Mouse (Mus musculus) adrenal gland, adult (tissue): Measurements from ENCODE around the gene Madcam1.

Experiments
- DNase-seq, 2 experiments: peaks; one replicate each; pipeline ENCODE4 v3.0.0; 2022 to 2023; ENCODE audit warnings: low spot score in 1 of 2; ENCODE audit not compliant: inconsistent age in 2 of 2

Madcam1 gene

DNA sequence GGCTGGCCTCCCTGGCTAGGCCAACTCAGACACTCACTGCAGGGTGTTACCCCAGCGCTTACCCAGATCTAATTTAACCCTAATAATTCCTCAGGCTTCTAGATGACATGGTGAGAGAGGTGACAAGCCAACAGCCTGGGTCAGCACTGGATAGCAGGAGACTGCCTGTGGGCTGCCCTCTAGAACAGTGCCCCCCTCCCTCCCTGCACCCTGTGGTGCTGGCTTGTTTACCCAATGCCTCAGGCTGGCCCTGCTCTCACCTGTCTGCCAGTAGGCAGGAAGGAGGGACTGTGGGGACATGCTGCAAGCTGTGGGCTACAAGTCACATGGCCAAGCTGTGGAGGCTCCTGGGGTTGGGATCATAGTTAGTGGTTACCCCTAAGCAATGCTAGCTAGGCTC, 42.8 kb downstream of the Madcam1 start:
- no peak for DNase-seq

DNA sequence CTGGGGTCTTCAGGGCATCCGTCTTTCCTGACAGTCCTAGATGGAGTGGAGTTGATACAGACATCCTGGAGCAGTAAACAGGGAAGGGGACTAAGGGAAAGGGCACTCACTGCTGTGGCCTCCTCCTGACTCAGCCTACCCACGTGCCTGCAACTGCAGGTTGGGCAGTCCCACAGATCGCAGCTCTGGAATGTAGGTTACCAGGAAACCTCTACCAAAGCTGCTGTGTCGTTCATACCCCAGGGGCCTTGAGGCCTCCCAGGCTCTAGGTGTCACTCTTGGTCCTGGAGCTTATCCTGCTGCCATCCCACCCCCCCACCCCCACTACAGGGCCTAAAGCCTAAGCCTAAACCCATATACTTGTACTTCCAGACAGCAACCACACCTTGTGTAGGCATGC, 43.4 kb downstream of the Madcam1 start:
- peak in 1 of 2 experiments; percentile 38 for DNase-seq

DNA sequence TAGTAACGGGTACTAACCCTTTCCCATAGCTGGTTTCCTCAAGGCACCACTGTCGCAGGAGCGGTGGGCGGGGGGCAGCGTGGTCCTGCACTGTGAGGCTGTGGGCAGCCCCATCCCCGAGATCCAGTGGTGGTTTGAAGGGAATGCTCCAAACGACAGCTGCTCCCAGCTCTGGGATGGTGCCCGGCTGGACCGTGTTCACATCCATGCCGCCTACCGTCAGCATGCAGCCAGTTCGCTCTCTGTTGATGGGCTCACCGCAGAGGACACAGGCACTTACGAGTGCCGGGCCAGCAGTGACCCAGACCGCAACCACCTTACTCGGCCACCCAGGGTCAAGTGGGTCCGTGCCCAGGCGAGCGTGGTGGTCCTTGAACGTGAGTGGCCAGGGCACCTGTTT, 44.3 kb downstream of the Madcam1 start:
- DNase-seq = peak in 1 of 2 experiments; percentile 33

DNA sequence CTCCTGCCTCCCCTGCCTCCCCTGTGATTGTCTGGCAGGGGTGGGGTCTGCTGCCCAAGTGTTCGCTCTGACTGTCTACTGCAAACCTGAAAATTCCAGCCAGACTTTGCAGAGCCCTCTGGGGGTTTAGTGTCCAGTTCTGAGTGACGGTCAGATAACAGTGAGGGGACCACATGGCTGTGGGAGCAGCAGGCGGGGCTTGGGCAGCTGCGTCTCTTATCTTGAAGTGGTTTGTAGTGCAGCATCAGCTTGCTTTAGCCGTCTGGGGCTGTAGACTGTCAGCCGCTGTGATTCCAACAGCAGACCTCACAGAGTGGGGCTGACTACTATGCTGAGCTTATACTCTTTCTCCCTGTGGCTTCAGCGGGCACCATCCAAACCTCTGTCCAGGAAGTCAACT, 44.9 kb downstream of the Madcam1 start:
- no peak for DNase-seq

DNA sequence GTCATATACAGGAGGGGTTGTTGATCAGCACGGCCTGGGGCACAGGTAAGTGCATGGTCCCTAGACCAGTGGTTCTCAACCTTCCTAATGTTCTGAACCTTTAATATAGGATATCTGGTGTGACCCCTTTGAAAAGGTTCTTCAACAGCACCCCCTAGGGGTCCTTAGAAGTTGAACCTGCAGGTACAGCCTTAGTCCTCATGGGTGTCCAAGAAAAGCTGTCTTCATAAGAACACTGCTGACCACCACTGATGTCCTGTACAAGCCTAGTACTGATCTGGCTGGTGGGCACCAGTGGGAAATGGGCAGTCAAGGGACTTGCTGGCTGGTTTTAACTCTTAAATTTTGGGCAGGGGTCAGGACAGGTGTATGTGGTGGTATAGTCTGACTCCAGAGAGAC, 47.7 kb downstream of the Madcam1 start:
- peak in 1 of 2 experiments; percentile 63 for DNase-seq

DNA sequence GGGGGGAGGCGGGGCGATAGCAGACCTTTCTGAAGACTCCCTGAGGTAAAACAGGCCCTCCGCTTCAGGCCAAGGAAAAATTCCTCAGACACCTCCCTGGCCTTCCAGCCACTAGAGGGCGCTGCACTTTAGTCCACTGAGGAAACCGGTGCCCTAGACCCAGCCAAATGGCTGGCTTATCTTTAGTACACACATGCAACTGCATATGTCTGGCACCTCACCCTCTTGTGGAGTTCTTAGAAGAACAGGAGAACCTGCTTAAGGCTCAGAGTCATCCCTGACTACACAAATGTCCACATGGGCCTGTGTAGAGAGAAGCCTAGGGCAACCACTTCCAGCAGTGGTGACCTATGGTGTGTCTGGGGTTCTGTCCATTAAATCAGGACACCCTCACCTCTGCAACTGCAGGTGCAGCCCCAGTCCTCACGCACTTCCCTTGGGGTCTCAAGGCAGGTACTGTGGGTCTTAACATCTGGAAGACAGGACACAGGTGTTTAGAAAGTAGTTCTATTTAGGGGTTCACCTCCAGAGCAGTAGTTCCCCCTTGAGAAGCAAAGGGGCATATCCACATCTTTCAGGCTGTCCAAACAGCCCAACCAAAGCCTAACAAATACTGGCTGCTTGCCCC, 48.3 kb downstream of the Madcam1 start:
- DNase-seq = peak; percentile 75 to 92

DNA sequence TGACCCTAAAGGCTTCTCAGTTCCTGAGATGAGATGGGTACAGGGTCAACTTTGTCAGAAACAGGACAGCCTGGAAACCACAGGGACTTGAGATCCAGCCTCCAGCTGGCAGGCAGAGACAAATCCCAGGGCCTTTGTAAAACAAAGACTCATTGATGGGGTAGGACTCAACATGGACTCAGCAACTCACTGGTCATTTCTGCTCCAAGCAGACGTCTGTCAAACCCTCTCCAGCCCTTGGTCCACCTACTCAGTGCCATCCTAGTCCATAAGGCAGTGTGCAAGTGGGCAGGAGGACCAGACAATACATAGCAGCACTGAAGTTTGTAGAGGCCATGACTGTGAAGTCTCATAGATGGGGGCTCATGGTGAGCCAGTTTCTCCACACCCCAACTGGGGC, 48.8 kb downstream of the Madcam1 start:
- DNase-seq = no peak

DNA sequence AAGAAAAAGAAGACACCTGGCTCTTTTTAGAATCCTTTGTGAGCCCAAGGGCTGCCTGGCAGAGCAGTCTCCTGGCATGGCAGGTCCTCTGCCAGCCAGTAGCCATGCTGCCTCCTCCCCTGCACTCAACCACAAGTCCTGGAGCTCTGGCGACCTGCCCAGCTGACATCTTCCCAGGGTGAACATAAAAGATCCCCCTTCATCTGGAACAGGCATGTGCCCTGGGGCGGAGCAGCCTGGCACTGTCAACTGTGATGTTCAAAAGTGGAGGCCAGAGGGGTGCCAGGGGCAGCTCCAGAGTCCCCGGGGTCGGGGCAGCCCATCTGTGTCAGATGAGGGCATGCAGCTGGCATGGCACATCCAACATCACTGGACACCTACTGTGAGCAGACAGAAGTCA, 50.6 kb downstream of the Madcam1 start:
- no peak for DNase-seq

DNA sequence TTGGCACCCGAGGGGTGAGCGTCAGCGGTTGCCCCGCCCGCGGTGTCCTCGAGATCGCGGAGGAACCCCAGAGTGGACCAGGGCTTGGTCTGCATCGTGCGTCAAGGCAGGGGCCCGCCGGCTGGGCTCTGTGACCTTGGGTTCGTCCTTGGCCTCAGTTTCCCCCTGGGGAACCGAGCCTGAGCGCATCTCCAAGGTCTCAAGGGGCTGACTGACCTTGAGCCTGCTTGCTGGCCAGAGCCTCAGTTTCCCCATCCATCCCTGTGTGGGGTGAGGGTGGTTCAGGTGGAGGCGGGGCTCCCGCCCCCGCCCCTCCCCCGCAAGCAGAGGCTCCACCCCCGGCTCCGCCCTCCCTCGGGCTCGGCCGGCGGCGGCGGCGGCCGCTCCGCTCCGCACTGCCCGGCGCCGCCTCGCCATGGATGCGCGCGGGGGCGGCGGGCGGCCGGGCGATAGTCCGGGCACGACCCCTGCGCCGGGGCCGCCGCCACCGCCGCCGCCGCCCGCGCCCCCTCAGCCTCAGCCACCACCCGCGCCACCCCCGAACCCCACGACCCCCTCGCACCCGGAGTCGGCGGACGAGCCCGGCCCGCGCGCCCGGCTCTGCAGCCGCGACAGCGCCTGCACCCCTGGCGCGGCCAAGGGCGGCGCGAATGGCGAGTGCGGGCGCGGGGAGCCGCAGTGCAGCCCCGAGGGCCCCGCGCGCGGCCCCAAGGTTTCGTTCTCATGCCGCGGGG, 52.1 kb downstream of the Madcam1 start, which contains the start of gene Hcn2:
TSS of gene Hcn2 (plus strand) at position 381 of the 734 bp plus-strand sequence.
- DNase-seq = peak in 1 of 2 experiments; percentile 74

DNA sequence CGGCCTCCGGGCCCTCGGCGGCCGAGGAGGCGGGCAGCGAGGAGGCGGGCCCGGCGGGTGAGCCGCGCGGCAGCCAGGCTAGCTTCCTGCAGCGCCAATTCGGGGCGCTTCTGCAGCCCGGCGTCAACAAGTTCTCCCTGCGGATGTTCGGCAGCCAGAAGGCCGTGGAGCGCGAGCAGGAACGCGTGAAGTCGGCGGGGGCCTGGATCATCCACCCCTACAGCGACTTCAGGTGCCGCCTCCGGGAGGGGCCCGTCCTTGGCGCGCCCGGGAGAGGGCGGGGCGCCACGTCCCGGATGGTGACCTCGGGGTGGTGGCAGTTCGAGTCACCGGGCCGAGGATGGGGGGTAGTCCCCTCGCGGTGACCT, 52.6 kb downstream of the Madcam1 start:
- DNase-seq = peak in 1 of 2 experiments; percentile 79

DNA sequence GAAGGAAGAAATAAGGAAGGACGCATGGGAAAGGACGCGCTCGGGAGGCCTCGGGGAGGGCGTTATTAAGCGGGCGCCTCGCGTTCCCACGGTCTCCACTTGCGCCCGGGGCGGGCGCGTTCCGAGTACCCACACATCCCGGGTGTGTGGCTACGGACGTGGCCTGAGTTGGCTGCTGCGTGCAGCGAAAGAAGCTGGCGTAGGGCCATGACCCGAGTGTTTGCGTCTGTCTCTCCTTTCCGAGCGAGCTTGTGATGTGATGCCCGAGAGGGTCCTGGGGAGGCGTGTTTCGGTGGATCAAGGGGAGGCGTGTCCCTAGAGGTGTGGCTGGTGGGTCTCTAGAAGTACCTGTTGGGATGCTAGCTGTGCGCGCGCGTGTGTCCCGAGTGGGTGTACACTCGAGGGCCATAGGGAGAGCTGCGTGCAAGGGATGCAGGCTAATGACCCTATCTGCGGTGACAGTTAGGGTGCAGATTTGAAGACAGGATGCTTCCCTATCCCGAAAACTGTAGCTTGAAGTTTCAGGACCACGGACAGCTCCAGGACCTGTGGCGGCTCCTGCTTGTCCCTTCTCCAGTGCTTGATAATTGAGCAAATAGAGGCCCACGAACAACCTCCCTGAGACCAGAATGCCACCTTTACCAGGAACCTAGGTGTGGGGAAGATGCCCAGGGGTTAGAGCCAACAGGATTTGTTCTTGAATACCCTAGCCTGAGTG, 53.4 kb downstream of the Madcam1 start:
- DNase-seq = peak; percentile 71 to 91
